In genomic region chrX:160598562-160599458, GRCm38 (mm10) we compare ENCODE assay signal across 8 mouse cellular contexts.
DNase-seq lines count a peak whose midpoint lies in the region; TF ChIP-seq lines count a peak whose summit lies in the region.

No protein-coding gene starts in this region.

- 42% methylated on average over 3 of the region's 3 CpGs for WGBS in heart, adult 2 months
- WGBS in olfactory bulb, adult 2 months: 30% methylated on average over 3 of the region's 3 CpGs

- H3K27ac ChIP-seq in heart, adult 2 months: no peak overlapping the region; the same call in 1 of the 2 replicates
- peak overlapping the region; percentile 47; the same call in 1 of the 2 replicates for H3K27ac ChIP-seq in olfactory bulb, adult 2 months (ENCODE audit: insufficient read depth, low read depth, low read length)

- no peaks in the 10 kb centered on the region for H3K79me2 ChIP-seq in heart, adult 2 months (replicated peaks; ENCODE audit: control insufficient read depth, insufficient read depth, low read length)

- peaks cover 15% of the 10 kb centered on the region for H3K4me1 ChIP-seq in heart, adult 2 months (ENCODE audit: control insufficient read depth, insufficient read depth, low read length)
- peaks cover 26% of the 10 kb centered on the region for H3K4me1 ChIP-seq in olfactory bulb, adult 2 months (ENCODE audit: control insufficient read depth, insufficient read depth, low read length)

- H3K9ac ChIP-seq in heart, adult 2 months (ENCODE audit: low read depth, low read length): peak overlapping the region; percentile 19; the same call in 1 of the 2 replicates

- TF ChIP-seq POLR2A in heart, adult 2 months (IDR thresholded peaks at IDR 0.05; ENCODE audit: insufficient read depth, low read depth, low read length): no peak
- no peak for TF ChIP-seq POLR2A in olfactory bulb, adult 2 months (IDR thresholded peaks at IDR 0.05; ENCODE audit: insufficient read depth, low read depth, low read length)

- H3K27me3 ChIP-seq in heart, adult 2 months (ENCODE audit: control insufficient read depth, insufficient read depth, low read length): no peaks in the 10 kb centered on the region

- H3K36me3 ChIP-seq in heart, adult 2 months (ENCODE audit: control insufficient read depth, insufficient read depth, low read length): no peaks in the 10 kb centered on the region

- intact Hi-C loops in heart, adult 2 months (cut with DNase I): no loop called here
- intact Hi-C loops in heart, postnatal 36 days (cut with DNase I): no loop called here
- intact Hi-C loops in heart, postnatal 25 days (cut with DNase I): no loop called here

- TF ChIP-seq CTCF in heart, adult 2 months (IDR thresholded peaks at IDR 0.05): no peak
- no peak for TF ChIP-seq CTCF in olfactory bulb, adult 2 months (IDR thresholded peaks at IDR 0.05; ENCODE audit: insufficient read depth, low read depth, low read length)

- DNase-seq in heart, adult 2 months: peak in 1 of 2 experiments; percentile 36
- DNase-seq in heart, postnatal 36 days: no peak
- peak; percentile 38 for DNase-seq in embryo, embryonic 11.5 days (ENCODE audit: low read depth, low spot score)
- DNase-seq in heart, postnatal 25 days (ENCODE audit: low spot score): peak; percentile 20
- DNase-seq in lung, adult 18-20 months: peak; percentile 40 to 64
- DNase-seq in thymus, postnatal 36 days: no peak
- DNase-seq in ovary, postnatal 36 days (ENCODE audit: low spot score): no peak

- TF ChIP-seq EP300 in heart, adult 2 months (IDR thresholded peaks at IDR 0.05; ENCODE audit: insufficient read depth, low read depth, low read length): no peak

- H3K4me3 ChIP-seq in heart, adult 2 months: no peak overlapping the region
- H3K4me3 ChIP-seq in olfactory bulb, adult 2 months (ENCODE audit: insufficient read depth, low read depth, low read length): no peak overlapping the region

Comparison
In these comparisons a context has a peak if more than half of its experiments do, and no peak if none do; other contexts are left out.
1. DNase-seq: peak in embryo, embryonic 11.5 days (single experiment), heart, postnatal 25 days (single experiment) and lung, adult 18-20 months (2 of 2); none in heart, postnatal 36 days (0 of 2), thymus, postnatal 36 days (0 of 2) and ovary, postnatal 36 days (single experiment).